Mouse (Mus musculus): ENCODE data around the gene Rims4. TPM values are rescaled to one million over a fixed set of nuclear protein-coding genes. Genes with fewer than 3 reads are reported as not detected.

Gene Rims4
- total and polyA plus RNA-seq, 3 experiments: 0.05 TPM; not detected in 2

GRCm38 (mm10) chr2:163915294-163915791 lies 3.1 kb downstream of the Rims4 start:
- no peak overlapping the region for H3K4me3 ChIP-seq (ENCODE audit: low read depth, low read length)
- H3K9me3 ChIP-seq (replicated peaks): peaks cover 6% of the 10 kb centered on the region; the same call in 1 of the 2 replicates
- H3K36me3 ChIP-seq (replicated peaks): no peaks in the 10 kb centered on the region
- TF ChIP-seq POLR2AphosphoS5 (IDR thresholded peaks at IDR 0.05; ENCODE audit: insufficient replicate concordance, low read depth, low read length): no peak
- TF ChIP-seq GATA2 (IDR thresholded peaks at IDR 0.05; ENCODE audit: borderline replicate concordance, low read depth, low read length): no peak
- no peak for TF ChIP-seq GATA1 (IDR thresholded peaks at IDR 0.05; ENCODE audit: borderline replicate concordance, low read length)
- TF ChIP-seq TAL1 (conservative IDR thresholded peaks at IDR 0.05; ENCODE audit: low read depth, low read length): no peak
- no peak for TF ChIP-seq CTCF (IDR thresholded peaks at IDR 0.05; ENCODE audit: low read depth, low read length)
- no peaks in the 10 kb centered on the region for H3K4me1 ChIP-seq (ENCODE audit: insufficient read depth, low read depth, low read length)
- ATAC-seq (ENCODE audit: extremely low read depth, insufficient number of reproducible peaks, low FRiP score, poor library complexity, severe bottlenecking) (no peak), DNase-seq (ENCODE audit: low spot score) (no peak)
- H3K27me3 ChIP-seq (ENCODE audit: insufficient read depth, low read length): peaks cover 5% of the 10 kb centered on the region

DNA sequence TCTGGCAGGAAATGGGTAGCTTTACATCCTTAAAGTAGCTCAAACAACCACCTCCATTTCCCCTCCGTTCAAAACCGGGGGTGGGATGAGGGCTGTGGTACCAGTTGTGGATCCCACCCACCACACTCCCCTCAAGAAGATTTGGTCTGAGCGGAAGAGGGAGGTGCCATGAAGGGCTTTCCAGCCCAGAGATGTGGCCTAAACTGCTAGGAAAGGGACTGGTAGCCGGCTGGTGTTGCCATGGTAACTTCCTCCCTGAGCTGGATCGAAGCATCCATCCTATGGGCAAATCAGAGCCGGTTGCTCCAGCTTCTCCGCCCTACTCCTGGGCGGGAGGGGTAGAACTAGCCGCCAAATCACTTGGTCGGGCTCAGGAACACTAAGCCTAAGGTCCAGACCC lies 4.4 kb downstream of the Rims4 start:
- Histone ChIP-seq H3K36me3 (replicated peaks) (no peaks in the 10 kb centered on the region), H3K9me3 (replicated peaks) (peaks cover 6% of the 10 kb centered on the region; the same call in 1 of the 2 replicates), H3K4me1 (ENCODE audit: insufficient read depth, low read depth, low read length) (no peaks in the 10 kb centered on the region), H3K4me3 (ENCODE audit: low read depth, low read length) (no peak overlapping the region), H3K27me3 (ENCODE audit: insufficient read depth, low read length) (peaks cover 5% of the 10 kb centered on the region)
- ATAC-seq (ENCODE audit: extremely low read depth, insufficient number of reproducible peaks, low FRiP score, poor library complexity, severe bottlenecking) (no peak), DNase-seq (ENCODE audit: low spot score) (no peak)
- TF ChIP-seq GATA2 (IDR thresholded peaks at IDR 0.05; ENCODE audit: borderline replicate concordance, low read depth, low read length) (no peak), CTCF (IDR thresholded peaks at IDR 0.05; ENCODE audit: low read depth, low read length) (no peak), POLR2AphosphoS5 (IDR thresholded peaks at IDR 0.05; ENCODE audit: insufficient replicate concordance, low read depth, low read length) (no peak), GATA1 (IDR thresholded peaks at IDR 0.05; ENCODE audit: borderline replicate concordance, low read length) (no peak), TAL1 (conservative IDR thresholded peaks at IDR 0.05; ENCODE audit: low read depth, low read length) (no peak)

DNA sequence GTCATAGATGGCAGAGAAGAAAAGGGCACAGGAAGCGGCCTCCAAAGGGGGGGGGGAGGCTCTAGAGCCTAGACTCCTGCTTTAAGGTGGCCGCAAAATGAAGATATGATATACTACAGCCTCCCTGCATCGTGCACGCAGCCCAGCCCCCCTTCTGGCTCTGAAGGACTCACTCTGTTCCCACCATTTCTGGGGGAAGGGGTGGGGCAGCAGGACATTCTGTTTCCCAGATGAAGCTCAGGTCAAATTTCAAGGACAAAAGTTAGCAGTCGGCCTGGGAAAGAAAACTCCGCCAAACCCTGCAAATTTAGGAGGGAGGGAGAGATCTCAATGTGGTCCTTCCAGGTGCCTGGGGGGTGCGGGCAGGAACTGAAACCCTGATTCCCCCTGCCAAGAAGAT lies 4.8 kb downstream of the Rims4 start:
- TF ChIP-seq TAL1 (conservative IDR thresholded peaks at IDR 0.05; ENCODE audit: low read depth, low read length): no peak
- no peak for TF ChIP-seq CTCF (IDR thresholded peaks at IDR 0.05; ENCODE audit: low read depth, low read length)
- no peak for TF ChIP-seq POLR2AphosphoS5 (IDR thresholded peaks at IDR 0.05; ENCODE audit: insufficient replicate concordance, low read depth, low read length)
- TF ChIP-seq GATA1 (IDR thresholded peaks at IDR 0.05; ENCODE audit: borderline replicate concordance, low read length): no peak
- TF ChIP-seq GATA2 (IDR thresholded peaks at IDR 0.05; ENCODE audit: borderline replicate concordance, low read depth, low read length): no peak
- Histone ChIP-seq H3K9me3 (replicated peaks) (peaks cover 4% of the 10 kb centered on the region; the same call in 1 of the 2 replicates), H3K36me3 (replicated peaks) (no peaks in the 10 kb centered on the region), H3K27me3 (ENCODE audit: insufficient read depth, low read length) (peaks cover 5% of the 10 kb centered on the region), H3K4me3 (ENCODE audit: low read depth, low read length) (no peak overlapping the region), H3K4me1 (ENCODE audit: insufficient read depth, low read depth, low read length) (no peaks in the 10 kb centered on the region)
- ATAC-seq (ENCODE audit: extremely low read depth, insufficient number of reproducible peaks, low FRiP score, poor library complexity, severe bottlenecking) (no peak), DNase-seq (ENCODE audit: low spot score) (no peak)

DNA sequence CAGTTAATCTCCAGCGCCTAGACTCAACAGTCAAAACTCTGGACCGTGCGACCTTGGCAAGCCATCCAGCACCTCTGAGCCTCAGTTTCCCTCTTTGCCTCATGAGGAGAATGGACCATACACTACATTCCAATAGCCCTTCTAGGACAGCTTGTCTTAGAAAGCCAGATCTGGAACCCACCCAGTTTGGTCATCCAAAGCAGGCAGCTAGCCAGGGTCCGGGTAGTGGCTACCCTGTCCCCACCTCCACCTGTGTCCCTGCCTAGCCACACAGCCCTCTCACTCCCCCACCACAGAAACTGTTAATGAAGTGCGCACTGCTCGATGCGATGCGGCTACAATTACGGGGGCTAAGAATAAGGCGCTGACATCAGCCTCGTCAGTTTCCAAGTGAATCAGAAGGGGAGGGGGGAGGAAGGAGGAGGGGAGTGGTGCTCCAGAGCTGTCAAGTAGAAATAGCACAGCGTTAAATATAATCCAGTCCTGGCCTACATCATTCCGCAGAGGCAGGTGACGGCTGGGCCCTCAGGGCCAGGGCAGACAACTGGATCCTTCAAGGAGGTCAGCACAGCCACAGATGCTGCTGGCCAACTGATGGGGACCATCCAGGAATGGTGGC lies 6.5 kb downstream of the Rims4 start:
- no peak for TF ChIP-seq POLR2AphosphoS5 (IDR thresholded peaks at IDR 0.05; ENCODE audit: insufficient replicate concordance, low read depth, low read length)
- TF ChIP-seq TAL1 (conservative IDR thresholded peaks at IDR 0.05; ENCODE audit: low read depth, low read length): no peak
- TF ChIP-seq GATA1 (IDR thresholded peaks at IDR 0.05; ENCODE audit: borderline replicate concordance, low read length): no peak
- TF ChIP-seq CTCF (IDR thresholded peaks at IDR 0.05; ENCODE audit: low read depth, low read length): no peak
- no peak for TF ChIP-seq GATA2 (IDR thresholded peaks at IDR 0.05; ENCODE audit: borderline replicate concordance, low read depth, low read length)
- Histone ChIP-seq H3K9me3 (replicated peaks) (no peaks in the 10 kb centered on the region), H3K36me3 (replicated peaks) (no peaks in the 10 kb centered on the region), H3K27me3 (ENCODE audit: insufficient read depth, low read length) (peaks cover 5% of the 10 kb centered on the region), H3K4me3 (ENCODE audit: low read depth, low read length) (no peak overlapping the region), H3K4me1 (ENCODE audit: insufficient read depth, low read depth, low read length) (no peaks in the 10 kb centered on the region)
- ATAC-seq (ENCODE audit: extremely low read depth, insufficient number of reproducible peaks, low FRiP score, poor library complexity, severe bottlenecking) (no peak), DNase-seq (ENCODE audit: low spot score) (no peak)

GRCm38 (mm10) chr2:163909604-163910003 lies 8.9 kb downstream of the Rims4 start:
- no peak for ATAC-seq (ENCODE audit: extremely low read depth, insufficient number of reproducible peaks, low FRiP score, poor library complexity, severe bottlenecking)

GRCm38 (mm10) chr2:163907131-163907530 lies 11.4 kb downstream of the Rims4 start:
- ATAC-seq (ENCODE audit: extremely low read depth, insufficient number of reproducible peaks, low FRiP score, poor library complexity, severe bottlenecking) (no peak), DNase-seq (ENCODE audit: low spot score) (no peak)
- no peaks in the 10 kb centered on the region for H3K4me1 ChIP-seq (ENCODE audit: insufficient read depth, low read depth, low read length)
- H3K27me3 ChIP-seq (ENCODE audit: insufficient read depth, low read length): no peaks in the 10 kb centered on the region
- H3K4me3 ChIP-seq (ENCODE audit: low read depth, low read length): no peak overlapping the region
- H3K9me3 ChIP-seq (replicated peaks): no peaks in the 10 kb centered on the region
- H3K36me3 ChIP-seq (replicated peaks): no peaks in the 10 kb centered on the region
- TF ChIP-seq GATA1 (IDR thresholded peaks at IDR 0.05; ENCODE audit: borderline replicate concordance, low read length): no peak
- TF ChIP-seq POLR2AphosphoS5 (IDR thresholded peaks at IDR 0.05; ENCODE audit: insufficient replicate concordance, low read depth, low read length): no peak
- TF ChIP-seq CTCF (IDR thresholded peaks at IDR 0.05; ENCODE audit: low read depth, low read length): no peak
- TF ChIP-seq TAL1 (conservative IDR thresholded peaks at IDR 0.05; ENCODE audit: low read depth, low read length): no peak
- TF ChIP-seq GATA2 (IDR thresholded peaks at IDR 0.05; ENCODE audit: borderline replicate concordance, low read depth, low read length): no peak

More at GRCm38 (mm10) chr2:163909604-163910003, 8.9 kb downstream of the Rims4 start:
- TF ChIP-seq GATA1 (IDR thresholded peaks at IDR 0.05; ENCODE audit: borderline replicate concordance, low read length) (no peak), TAL1 (conservative IDR thresholded peaks at IDR 0.05; ENCODE audit: low read depth, low read length) (no peak), POLR2AphosphoS5 (IDR thresholded peaks at IDR 0.05; ENCODE audit: insufficient replicate concordance, low read depth, low read length) (no peak), CTCF (IDR thresholded peaks at IDR 0.05; ENCODE audit: low read depth, low read length) (no peak), GATA2 (IDR thresholded peaks at IDR 0.05; ENCODE audit: borderline replicate concordance, low read depth, low read length) (no peak)
- H3K4me3 ChIP-seq (ENCODE audit: low read depth, low read length): no peak overlapping the region
- H3K36me3 ChIP-seq (replicated peaks): no peaks in the 10 kb centered on the region
- no peaks in the 10 kb centered on the region for H3K4me1 ChIP-seq (ENCODE audit: insufficient read depth, low read depth, low read length)
- H3K27me3 ChIP-seq (ENCODE audit: insufficient read depth, low read length): peaks cover 3% of the 10 kb centered on the region; the same call in 1 of the 2 replicates
- DNase-seq (ENCODE audit: low spot score): no peak
- no peaks in the 10 kb centered on the region for H3K9me3 ChIP-seq (replicated peaks)

Data from G1E (cell line).